Mouse (Mus musculus): Measurements from ENCODE around the gene Rps27. TPM values are rescaled to one million over a fixed set of nuclear protein-coding genes. Genes with fewer than 3 reads are reported as not detected.

Gene Rps27
- total and polyA plus RNA-seq, 2 experiments from 2014 or later = 821 to 2,807 TPM

DNA sequence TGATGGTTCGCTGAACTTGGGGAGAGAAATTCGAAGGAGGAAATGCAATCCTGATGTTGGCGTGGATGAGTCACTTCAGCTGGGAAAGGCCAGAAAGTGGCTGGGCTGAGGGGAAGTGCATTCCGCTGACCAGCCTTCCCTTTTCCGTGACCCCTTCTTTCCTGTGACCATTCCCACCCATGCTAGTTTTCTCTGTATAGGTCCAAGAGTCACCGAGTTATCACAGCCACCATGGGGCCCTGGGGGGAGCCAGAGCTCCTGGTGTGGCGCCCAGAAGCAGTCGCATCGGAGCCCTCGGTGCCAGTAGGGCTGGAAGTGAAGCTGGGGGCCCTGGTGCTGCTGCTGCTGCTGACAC is 35.3 kb upstream of the Rps27 start:
- DNase-seq (ENCODE audit: low spot score) (no peak), ATAC-seq (ENCODE audit: low FRiP score) (no peak)
- H3K36me3 ChIP-seq (ENCODE audit: insufficient read depth, low read length) = peaks cover 8% of the 10 kb centered on the region; the same call in 1 of the 2 replicates
- peak overlapping the region; percentile 72 for H3K4me2 ChIP-seq (ENCODE audit: low read depth, low read length, poor library complexity, severe bottlenecking)
- H3K4me1 ChIP-seq (ENCODE audit: insufficient read depth, low read length) = no peaks in the 10 kb centered on the region
- H3K27ac ChIP-seq (ENCODE audit: low read depth, low read length) = peak overlapping the region; percentile 63
- H3K9me3 ChIP-seq (ENCODE audit: low read length) = no peaks in the 10 kb centered on the region
- WGBS = 4% methylated on average over 10 of the region's 10 CpGs
- peak overlapping the region; percentile 45 for H3K4me3 ChIP-seq (ENCODE audit: low read depth, low read length)
- no peaks in the 10 kb centered on the region for H3K27me3 ChIP-seq (ENCODE audit: insufficient read depth, low read length)
- H3K9ac ChIP-seq (replicated peaks; ENCODE audit: low read length, poor library complexity, severe bottlenecking) = peak overlapping the region; percentile 54
- no peak for TF ChIP-seq CTCF (IDR thresholded peaks at IDR 0.05)

GRCm38 (mm10) chr3:90247960-90248745 is 34.7 kb upstream of the Rps27 start, which contains the start of gene Slc39a1:
Gene Slc39a1, plus strand, starts transcription at chr3:90248172.
- TF ChIP-seq CTCF (IDR thresholded peaks at IDR 0.05) = no peak; the same call in 1 of the 2 replicates
- peak; percentile 94 for ATAC-seq (ENCODE audit: low FRiP score)
- Histone ChIP-seq H3K36me3 (ENCODE audit: insufficient read depth, low read length) (peaks cover 8% of the 10 kb centered on the region; the same call in 1 of the 2 replicates), H3K4me3 (ENCODE audit: low read depth, low read length) (peak within 1 kb of the TSS; percentile 45), H3K27me3 (ENCODE audit: insufficient read depth, low read length) (no peaks in the 10 kb centered on the region), H3K9ac (replicated peaks; ENCODE audit: low read length, poor library complexity, severe bottlenecking) (peak within 1 kb of the TSS; percentile 54), H3K9me3 (ENCODE audit: low read length) (no peaks in the 10 kb centered on the region), H3K4me1 (ENCODE audit: insufficient read depth, low read length) (0 out of 2 replicates have a peak, but pooled peaks cover under 1% of the 10 kb centered on the region), H3K27ac (ENCODE audit: low read depth, low read length) (peak within 1 kb of the TSS; percentile 73), H3K4me2 (ENCODE audit: low read depth, low read length, poor library complexity, severe bottlenecking) (peak within 1 kb of the TSS; percentile 72)
- under 1% methylated on average over 44 of the region's 44 CpGs for whole genome bisulfite sequencing
- peak; percentile 98 for DNase-seq (ENCODE audit: low spot score)

GRCm38 (mm10) chr3:90247630-90247959 is 34.1 kb upstream of the Rps27 start:
- H3K36me3 ChIP-seq (ENCODE audit: insufficient read depth, low read length) = peaks cover 8% of the 10 kb centered on the region; the same call in 1 of the 2 replicates
- H3K9me3 ChIP-seq (ENCODE audit: low read length) = no peaks in the 10 kb centered on the region
- DNase-seq (ENCODE audit: low spot score) = no peak
- TF ChIP-seq CTCF (IDR thresholded peaks at IDR 0.05) = no peak
- 0% methylated on average over 3 of the region's 3 CpGs for whole genome bisulfite sequencing
- H3K27ac ChIP-seq (ENCODE audit: low read depth, low read length) = peak overlapping the region; percentile 73
- ATAC-seq (ENCODE audit: low FRiP score) = peak; percentile 6; the same call in 1 of the 2 replicates
- H3K4me2 ChIP-seq (ENCODE audit: low read depth, low read length, poor library complexity, severe bottlenecking) = peak overlapping the region; percentile 72
- peak overlapping the region; percentile 48 for H3K9ac ChIP-seq (replicated peaks; ENCODE audit: low read length, poor library complexity, severe bottlenecking)
- H3K27me3 ChIP-seq (ENCODE audit: insufficient read depth, low read length) = no peaks in the 10 kb centered on the region
- H3K4me1 ChIP-seq (ENCODE audit: insufficient read depth, low read length) = 0 out of 2 replicates have a peak, but pooled peaks cover 3% of the 10 kb centered on the region
- H3K4me3 ChIP-seq (ENCODE audit: low read depth, low read length) = peak overlapping the region; percentile 45

GRCm38 (mm10) chr3:90245406-90245805 is 32.0 kb upstream of the Rps27 start:
- Histone ChIP-seq H3K36me3 (ENCODE audit: insufficient read depth, low read length) (no peaks in the 10 kb centered on the region; the same call in 1 of the 2 replicates), H3K27ac (ENCODE audit: low read depth, low read length) (no peak overlapping the region), H3K9me3 (ENCODE audit: low read length) (no peaks in the 10 kb centered on the region), H3K4me3 (ENCODE audit: low read depth, low read length) (no peak overlapping the region), H3K9ac (replicated peaks; ENCODE audit: low read length, poor library complexity, severe bottlenecking) (no peak overlapping the region), H3K27me3 (ENCODE audit: insufficient read depth, low read length) (no peaks in the 10 kb centered on the region), H3K4me1 (ENCODE audit: insufficient read depth, low read length) (0 out of 2 replicates have a peak, but pooled peaks cover 3% of the 10 kb centered on the region), H3K4me2 (ENCODE audit: low read depth, low read length, poor library complexity, severe bottlenecking) (no peak overlapping the region)
- DNase-seq (ENCODE audit: low spot score) (no peak), ATAC-seq (ENCODE audit: low FRiP score) (no peak)
- TF ChIP-seq CTCF (IDR thresholded peaks at IDR 0.05) = no peak
- WGBS = 65% methylated on average over 2 of the region's 2 CpGs

GRCm38 (mm10) chr3:90242984-90243775 is 29.7 kb upstream of the Rps27 start, which contains the start of gene Creb3l4:
Gene Creb3l4, minus strand, starts transcription at chr3:90243512.
- H3K4me3 ChIP-seq (ENCODE audit: low read depth, low read length) = peak within 1 kb of the TSS; percentile 22
- no peaks in the 10 kb centered on the region for H3K36me3 ChIP-seq (ENCODE audit: insufficient read depth, low read length)
- no peaks in the 10 kb centered on the region for H3K27me3 ChIP-seq (ENCODE audit: insufficient read depth, low read length)
- 0 out of 2 replicates have a peak, but pooled peaks cover 3% of the 10 kb centered on the region for H3K4me1 ChIP-seq (ENCODE audit: insufficient read depth, low read length)
- H3K4me2 ChIP-seq (ENCODE audit: low read depth, low read length, poor library complexity, severe bottlenecking) = peak within 1 kb of the TSS; percentile 46
- TF ChIP-seq CTCF (IDR thresholded peaks at IDR 0.05) = no peak
- ATAC-seq (ENCODE audit: low FRiP score) (no peak), DNase-seq (ENCODE audit: low spot score) (peak; percentile 78)
- 3% methylated on average over 19 of the region's 19 CpGs for WGBS
- no peaks in the 10 kb centered on the region for H3K9me3 ChIP-seq (ENCODE audit: low read length)
- no peak within 1 kb of the TSS for H3K27ac ChIP-seq (ENCODE audit: low read depth, low read length)
- 0 out of 2 replicates have a peak within 1 kb of the TSS, but pooled peaks have one; percentile 19 for H3K9ac ChIP-seq (replicated peaks; ENCODE audit: low read length, poor library complexity, severe bottlenecking)

Data from midbrain, postnatal 0 days (tissue).